Mouse (Mus musculus): ENCODE data around the gene Zc2hc1c. TPM values are rescaled to one million over a fixed set of nuclear protein-coding genes. Genes with fewer than 3 reads are reported as not detected.

Gene Zc2hc1c
- polyA plus RNA-seq, 1 experiment from 2014 or later: 0.91 TPM

GRCm38 (mm10) chr12:85305247-85305892, 17.0 kb downstream of the Zc2hc1c start:
- peaks cover 99% of the 10 kb centered on the region for H3K36me3 ChIP-seq
- no peak overlapping the region for H3K27ac ChIP-seq
- peak; percentile 90 for DNase-seq (ENCODE audit: low spot score)
- H3K9me3 ChIP-seq (replicated peaks): no peaks in the 10 kb centered on the region
- no peaks in the 10 kb centered on the region for H3K27me3 ChIP-seq (ENCODE audit: low read depth, poor library complexity, severe bottlenecking)
- WGBS: 51% methylated on average over 16 of the region's 16 CpGs
- 0 out of 2 replicates have a peak, but pooled peaks cover 3% of the 10 kb centered on the region for H3K4me1 ChIP-seq
- H3K4me3 ChIP-seq: no peak overlapping the region

DNA sequence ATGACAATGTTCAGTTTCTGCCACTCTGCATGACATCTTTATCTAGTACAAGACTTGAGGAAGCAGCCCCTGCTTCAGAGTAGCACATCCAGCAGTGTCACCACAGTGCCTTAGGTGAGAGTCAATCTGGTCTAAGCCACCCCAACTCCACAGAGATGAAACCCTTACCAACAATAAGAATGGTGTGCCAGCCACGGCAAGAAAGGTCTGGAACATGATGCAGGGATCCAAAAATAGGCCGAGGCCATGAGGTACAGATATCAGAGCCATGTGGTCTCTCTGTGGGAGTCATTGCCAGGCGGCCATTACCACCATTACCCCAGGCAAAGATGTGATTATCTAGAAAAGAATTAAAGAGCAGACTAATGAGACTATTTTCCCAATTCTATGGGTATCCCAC, 20.3 kb downstream of the Zc2hc1c start:
- Histone ChIP-seq H3K9me3 (replicated peaks) (no peaks in the 10 kb centered on the region), H3K36me3 (peaks cover 99% of the 10 kb centered on the region), H3K4me1 (0 out of 2 replicates have a peak, but pooled peaks cover 3% of the 10 kb centered on the region), H3K27me3 (ENCODE audit: low read depth, poor library complexity, severe bottlenecking) (no peaks in the 10 kb centered on the region), H3K27ac (no peak overlapping the region), H3K4me3 (no peak overlapping the region)
- WGBS: 81% methylated on average over 3 of the region's 3 CpGs
- no peak for DNase-seq (ENCODE audit: low spot score)

DNA sequence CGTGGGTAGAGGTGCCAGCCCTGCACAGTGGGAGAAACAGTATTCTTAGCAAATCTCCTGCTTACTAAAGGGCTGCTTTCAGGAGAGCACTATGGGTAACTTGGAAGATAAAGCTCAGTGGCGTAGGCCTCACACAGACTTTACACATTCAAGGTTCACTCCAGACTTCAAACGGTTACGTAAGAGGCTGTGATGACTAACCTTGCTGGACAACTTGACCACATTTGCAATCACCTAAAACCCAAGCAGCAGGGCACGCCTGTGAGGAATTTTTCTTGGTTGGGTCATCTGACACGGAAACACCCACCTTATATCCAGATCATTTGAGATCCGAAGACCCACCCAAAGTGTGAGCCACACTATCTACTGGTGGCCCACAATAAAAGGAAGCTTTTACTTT, 41.8 kb downstream of the Zc2hc1c start:
- Histone ChIP-seq H3K27me3 (ENCODE audit: low read depth, poor library complexity, severe bottlenecking) (no peaks in the 10 kb centered on the region), H3K27ac (no peak overlapping the region), H3K36me3 (peaks cover 92% of the 10 kb centered on the region), H3K4me3 (no peak overlapping the region), H3K4me1 (no peaks in the 10 kb centered on the region), H3K9me3 (replicated peaks) (no peaks in the 10 kb centered on the region)
- WGBS: 92% methylated on average over 7 of the region's 7 CpGs
- DNase-seq (ENCODE audit: low spot score): no peak

- no peaks in the 10 kb centered on the region for H3K9me3 ChIP-seq (replicated peaks)
- H3K4me1 ChIP-seq: peaks cover 17% of the 10 kb centered on the region
- WGBS: 91% methylated on average over 6 of the region's 6 CpGs
- no peak overlapping the region for H3K27ac ChIP-seq
- H3K36me3 ChIP-seq: peaks cover 54% of the 10 kb centered on the region
- H3K27me3 ChIP-seq (ENCODE audit: low read depth, poor library complexity, severe bottlenecking): no peaks in the 10 kb centered on the region
- peak overlapping the region; percentile 98; the same call in 1 of the 2 replicates for H3K4me3 ChIP-seq
- DNase-seq (ENCODE audit: low spot score): no peak
Observed at GRCm38 (mm10) chr12:85337567-85338311, 49.3 kb downstream of the Zc2hc1c start.

DNA sequence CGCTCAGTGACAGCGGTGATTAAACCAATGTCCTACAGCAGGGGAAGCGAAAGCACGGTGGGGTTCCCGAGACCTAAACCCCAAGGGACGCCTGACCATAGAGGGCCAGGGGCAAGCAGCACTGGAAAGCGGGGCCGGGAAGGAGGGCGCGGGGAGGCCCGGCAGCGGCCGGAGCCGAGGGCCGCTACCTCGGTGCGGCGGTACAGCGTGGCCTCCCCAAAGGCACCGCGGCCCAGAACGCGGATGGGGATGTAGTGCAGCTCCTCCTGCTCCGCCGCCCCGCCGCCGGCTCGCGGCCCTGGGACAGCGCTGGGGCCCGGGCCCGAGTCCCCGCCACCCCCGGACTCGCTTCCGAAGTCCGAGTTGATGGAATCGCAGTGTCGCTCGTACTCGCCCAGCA, 50.4 kb downstream of the Zc2hc1c start:
- H3K4me3 ChIP-seq: peak overlapping the region; percentile 98
- H3K27me3 ChIP-seq (ENCODE audit: low read depth, poor library complexity, severe bottlenecking): no peaks in the 10 kb centered on the region
- peak overlapping the region; percentile 98 for H3K27ac ChIP-seq
- no peaks in the 10 kb centered on the region for H3K9me3 ChIP-seq (replicated peaks)
- peaks cover 17% of the 10 kb centered on the region for H3K4me1 ChIP-seq
- H3K36me3 ChIP-seq: peaks cover 51% of the 10 kb centered on the region
- DNase-seq (ENCODE audit: low spot score): no peak
- under 1% methylated on average over 42 of the region's 42 CpGs for WGBS

- H3K27ac ChIP-seq: peak within 1 kb of the TSS; percentile 98
- peak; percentile 98 for DNase-seq (ENCODE audit: low spot score)
- H3K4me3 ChIP-seq: peak within 1 kb of the TSS; percentile 98
- WGBS: under 1% methylated on average over 36 of the region's 36 CpGs
- H3K36me3 ChIP-seq: peaks cover 51% of the 10 kb centered on the region
- no peaks in the 10 kb centered on the region for H3K27me3 ChIP-seq (ENCODE audit: low read depth, poor library complexity, severe bottlenecking)
- H3K9me3 ChIP-seq (replicated peaks): no peaks in the 10 kb centered on the region
- H3K4me1 ChIP-seq: peaks cover 17% of the 10 kb centered on the region
Observed at GRCm38 (mm10) chr12:85339243-85339729, 50.9 kb downstream of the Zc2hc1c start, which contains the start of gene Nek9. Gene Nek9, minus strand, starts transcription at chr12:85339362.

- Histone ChIP-seq H3K27me3 (ENCODE audit: low read depth, poor library complexity, severe bottlenecking) (no peaks in the 10 kb centered on the region), H3K36me3 (peaks cover 51% of the 10 kb centered on the region), H3K27ac (no peak overlapping the region), H3K4me1 (peaks cover 20% of the 10 kb centered on the region), H3K4me3 (peak overlapping the region; percentile 98), H3K9me3 (replicated peaks) (no peaks in the 10 kb centered on the region)
- 36% methylated on average over 4 of the region's 4 CpGs for WGBS
- no peak for DNase-seq (ENCODE audit: low spot score)
Observed at GRCm38 (mm10) chr12:85339947-85340346, 51.6 kb downstream of the Zc2hc1c start.

DNA sequence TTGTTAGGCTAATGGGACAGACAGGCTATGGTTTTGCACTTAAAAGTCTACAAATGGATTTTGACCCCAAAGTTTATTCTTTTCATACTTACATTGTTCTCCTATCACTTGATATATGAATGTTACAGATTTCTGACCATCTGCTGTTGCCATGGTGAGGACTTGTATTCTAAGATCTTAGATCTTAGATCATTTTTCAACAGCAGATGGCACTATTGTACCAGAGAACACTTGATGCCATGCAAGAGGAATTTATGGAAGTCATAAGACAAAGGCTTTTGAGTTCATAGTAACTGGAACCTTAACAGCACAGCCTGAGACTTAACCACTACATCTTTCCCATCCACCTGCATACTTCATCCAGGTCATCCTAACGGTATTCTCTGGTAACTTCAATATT, 52.7 kb downstream of the Zc2hc1c start:
- no peak for DNase-seq (ENCODE audit: low spot score)
- no peak overlapping the region for H3K4me3 ChIP-seq
- H3K27ac ChIP-seq: no peak overlapping the region
- peaks cover 23% of the 10 kb centered on the region for H3K4me1 ChIP-seq
- 71% methylated on average over 1 of the region's 1 CpGs for WGBS
- no peaks in the 10 kb centered on the region for H3K27me3 ChIP-seq (ENCODE audit: low read depth, poor library complexity, severe bottlenecking)
- H3K9me3 ChIP-seq (replicated peaks): no peaks in the 10 kb centered on the region
- H3K36me3 ChIP-seq: peaks cover 45% of the 10 kb centered on the region

GRCm38 (mm10) chr12:85342310-85342709, 53.9 kb downstream of the Zc2hc1c start:
- Histone ChIP-seq H3K27me3 (ENCODE audit: low read depth, poor library complexity, severe bottlenecking) (no peaks in the 10 kb centered on the region), H3K27ac (no peak overlapping the region), H3K4me1 (peaks cover 23% of the 10 kb centered on the region), H3K4me3 (no peak overlapping the region), H3K36me3 (peaks cover 41% of the 10 kb centered on the region), H3K9me3 (replicated peaks) (no peaks in the 10 kb centered on the region)
- WGBS: 81% methylated on average over 4 of the region's 4 CpGs
- DNase-seq (ENCODE audit: low spot score): no peak

DNA sequence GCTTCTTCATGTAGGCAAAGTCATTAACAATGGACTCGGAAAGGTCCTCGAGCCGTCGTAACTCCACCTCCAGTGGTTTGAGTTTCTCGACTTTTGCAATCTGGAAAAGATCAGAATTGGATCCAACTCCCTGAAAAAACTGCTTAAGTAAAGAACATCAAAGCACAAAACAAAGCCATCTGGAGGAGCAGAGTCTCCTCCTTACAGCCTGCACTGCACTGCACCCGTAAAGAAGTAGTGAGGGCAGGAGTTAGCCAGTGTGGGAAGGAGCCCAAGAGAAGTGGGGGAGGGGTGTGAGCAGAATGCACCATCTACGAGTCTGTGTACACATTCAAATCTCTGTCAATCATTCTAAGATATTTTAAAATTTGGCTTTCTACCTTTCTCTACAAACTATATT, 55.9 kb downstream of the Zc2hc1c start:
- no peak overlapping the region for H3K4me3 ChIP-seq
- H3K27ac ChIP-seq: no peak overlapping the region
- peaks cover 61% of the 10 kb centered on the region for H3K36me3 ChIP-seq
- H3K27me3 ChIP-seq (ENCODE audit: low read depth, poor library complexity, severe bottlenecking): no peaks in the 10 kb centered on the region
- WGBS: 48% methylated on average over 7 of the region's 7 CpGs
- H3K4me1 ChIP-seq: peaks cover 16% of the 10 kb centered on the region; the same call in 1 of the 2 replicates
- DNase-seq (ENCODE audit: low spot score): no peak
- no peaks in the 10 kb centered on the region for H3K9me3 ChIP-seq (replicated peaks)

DNA sequence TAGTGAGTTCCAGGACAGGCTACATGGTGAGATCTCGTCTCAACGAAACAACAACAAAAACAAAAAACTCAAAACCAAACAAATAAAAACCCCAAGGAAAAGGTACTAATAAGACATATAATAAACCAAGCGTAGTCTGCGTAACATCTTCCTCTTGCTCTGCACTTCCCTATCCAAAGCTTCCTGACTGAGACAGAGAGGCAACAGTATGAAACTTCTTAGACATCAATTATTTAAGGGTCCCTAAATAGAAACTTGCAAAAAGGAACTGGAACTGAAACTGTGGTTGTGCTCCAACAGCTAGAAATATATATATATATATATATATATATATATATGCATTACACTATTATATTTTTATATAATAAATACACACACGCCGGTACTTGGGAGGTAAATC, 57.2 kb downstream of the Zc2hc1c start:
- no peaks in the 10 kb centered on the region for H3K9me3 ChIP-seq (replicated peaks)
- DNase-seq (ENCODE audit: low spot score): no peak
- peaks cover 73% of the 10 kb centered on the region for H3K36me3 ChIP-seq
- 95% methylated on average over 6 of the region's 6 CpGs for WGBS
- no peak overlapping the region for H3K4me3 ChIP-seq
- no peak overlapping the region for H3K27ac ChIP-seq
- H3K27me3 ChIP-seq (ENCODE audit: low read depth, poor library complexity, severe bottlenecking): no peaks in the 10 kb centered on the region
- peaks cover 6% of the 10 kb centered on the region; the same call in 1 of the 2 replicates for H3K4me1 ChIP-seq

DNA sequence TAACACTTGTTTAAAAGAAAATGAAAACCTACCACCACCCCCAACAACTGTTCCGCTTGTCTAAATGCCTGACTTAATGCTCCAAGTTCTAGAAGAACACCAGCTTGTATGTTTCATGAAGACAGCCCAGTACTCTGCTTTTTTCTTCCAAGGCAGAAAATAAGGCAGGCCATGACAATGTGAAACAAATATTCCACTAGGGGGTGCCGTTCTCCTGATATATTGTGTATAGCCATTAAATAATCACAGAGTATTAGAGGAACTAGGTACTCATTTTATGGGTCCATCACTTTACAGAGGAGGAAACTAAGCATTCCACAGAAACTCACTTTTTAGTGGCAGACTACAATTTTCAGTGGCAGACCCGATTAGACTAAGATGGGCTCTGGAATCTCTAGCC, 58.0 kb downstream of the Zc2hc1c start:
- Histone ChIP-seq H3K4me3 (no peak overlapping the region), H3K27ac (no peak overlapping the region), H3K36me3 (peaks cover 78% of the 10 kb centered on the region), H3K4me1 (peaks cover 6% of the 10 kb centered on the region; the same call in 1 of the 2 replicates), H3K27me3 (ENCODE audit: low read depth, poor library complexity, severe bottlenecking) (no peaks in the 10 kb centered on the region), H3K9me3 (replicated peaks) (no peaks in the 10 kb centered on the region)
- 72% methylated on average over 3 of the region's 3 CpGs for WGBS
- no peak for DNase-seq (ENCODE audit: low spot score)

GRCm38 (mm10) chr12:85347196-85347595, 58.8 kb downstream of the Zc2hc1c start:
- Histone ChIP-seq H3K36me3 (peaks cover 77% of the 10 kb centered on the region), H3K4me3 (no peak overlapping the region), H3K27ac (no peak overlapping the region), H3K9me3 (replicated peaks) (no peaks in the 10 kb centered on the region), H3K4me1 (peaks cover 6% of the 10 kb centered on the region; the same call in 1 of the 2 replicates), H3K27me3 (ENCODE audit: low read depth, poor library complexity, severe bottlenecking) (no peaks in the 10 kb centered on the region)
- 82% methylated on average over 3 of the region's 3 CpGs for WGBS
- no peak for DNase-seq (ENCODE audit: low spot score)
